Mouse (Mus musculus) E14TG2a.4 (cell line): ENCODE data around the gene Gm45808.

ENCODE experiments used
- H3K27me3 ChIP-seq: 2 replicates; pipeline ENCODE4 v1.6.1; 2014; ENCODE audit warnings: low read length, control low read depth; ENCODE audit not compliant: insufficient read depth
- H3K36me3 ChIP-seq: 2 replicates; pipeline ENCODE4 v1.6.1; 2014; ENCODE audit warnings: low read length, control low read depth; ENCODE audit not compliant: insufficient read depth
- H3K4me1 ChIP-seq: replicated peaks from 2 replicates; pipeline ENCODE4 v1.6.1; 2014; ENCODE audit warnings: low read depth, low read length, control low read depth
- H3K4me3 ChIP-seq: replicated peaks from 2 replicates; pipeline ENCODE4 v1.5.1; 2014; ENCODE audit warnings: mild to moderate bottlenecking, low read length
- H3K9me3 ChIP-seq: 2 replicates; pipeline ENCODE4 v1.6.1; 2014; ENCODE audit warnings: low read length, control low read depth
- CTCF ChIP-seq: conservative IDR thresholded peaks from 2 replicates; pipeline ENCODE4 v1.5.1; 2014; ENCODE audit warnings: low read length
- NANOG ChIP-seq: IDR thresholded peaks from 2 replicates; pipeline ENCODE4 v1.6.1; 2014; ENCODE audit warnings: borderline replicate concordance, low read length, mixed read lengths
- POU5F1 ChIP-seq: IDR thresholded peaks from 2 replicates; pipeline ENCODE4 v1.6.1; 2014; ENCODE audit warnings: low read length, borderline replicate concordance

Gm45808 gene

DNA sequence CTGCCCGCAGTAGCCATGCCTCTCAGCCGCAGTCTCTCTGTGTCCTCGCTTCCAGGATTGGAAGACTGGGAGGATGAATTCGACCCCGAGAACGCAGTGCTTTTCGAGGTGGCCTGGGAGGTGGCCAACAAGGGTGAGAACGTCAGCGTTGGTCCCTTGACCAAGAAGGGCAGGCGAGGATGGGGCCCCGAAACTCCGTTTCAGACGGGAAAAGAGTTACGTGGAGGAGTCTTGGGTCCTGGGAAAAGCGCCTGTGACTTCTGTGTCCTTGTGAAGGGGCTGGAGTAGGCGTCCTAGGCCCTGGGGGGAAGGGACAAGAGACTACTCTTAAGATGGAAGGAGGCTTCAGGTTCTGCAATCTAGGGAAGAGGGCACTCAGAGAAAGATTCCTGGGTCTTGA, 51.6 kb downstream of the Gm45808 start:
- Histone ChIP-seq H3K27me3 (no peaks in the 10 kb centered on the region), H3K4me1 (peaks cover 89% of the 10 kb centered on the region), H3K9me3 (no peaks in the 10 kb centered on the region), H3K36me3 (peaks cover 38% of the 10 kb centered on the region), H3K4me3 (peak overlapping the region; percentile 82)
- TF ChIP-seq NANOG, result no peak

DNA sequence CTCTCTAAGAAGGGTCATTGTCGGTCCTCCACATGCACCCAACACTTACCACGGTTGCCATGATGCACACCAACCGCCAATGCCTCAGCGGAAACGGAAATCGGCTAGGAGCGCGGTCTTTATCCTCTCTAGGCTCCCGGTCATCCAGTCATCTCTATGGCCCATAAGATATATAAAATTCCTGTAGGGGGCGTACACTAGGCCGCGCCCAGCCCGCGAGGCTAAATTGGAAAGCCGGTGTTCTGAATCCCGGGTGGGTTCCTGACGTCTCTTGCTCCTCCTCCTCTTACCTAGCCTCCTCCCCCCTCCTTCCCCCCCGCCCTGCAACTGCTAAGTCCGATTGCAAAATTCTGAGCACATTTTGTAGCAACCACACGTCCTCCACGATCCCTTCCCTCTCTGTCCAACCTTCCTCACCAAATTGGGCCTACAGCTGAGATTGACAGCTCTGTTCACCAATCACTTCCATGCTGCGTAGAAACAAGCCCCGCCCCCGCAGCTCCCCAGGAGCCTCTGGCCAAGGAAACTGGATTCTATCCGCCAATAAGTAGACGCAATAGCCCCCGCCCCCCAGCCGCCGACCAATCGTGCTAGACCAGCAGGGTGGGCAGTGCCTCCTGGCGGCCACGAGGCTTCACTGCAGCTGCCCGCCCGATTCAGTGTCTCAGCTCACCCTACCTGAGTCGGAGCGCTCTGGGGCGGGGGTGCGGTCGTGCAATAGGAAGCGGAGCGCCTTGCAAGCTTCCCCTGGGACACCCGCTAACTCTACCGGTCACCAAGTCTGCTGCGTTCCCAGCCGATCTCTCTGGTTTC, 52.2 kb downstream of the Gm45808 start, which contains the start of gene Gys1:
TSS of gene Gys1 (plus strand) at position 642 of the 813 bp plus-strand sequence.
- TF ChIP-seq NANOG, result no peak
- peak; percentile 96 for TF ChIP-seq CTCF
- Histone ChIP-seq H3K9me3 (no peaks in the 10 kb centered on the region), H3K36me3 (peaks cover 45% of the 10 kb centered on the region), H3K4me3 (peak within 1 kb of the TSS; percentile 96), H3K4me1 (peaks cover 89% of the 10 kb centered on the region), H3K27me3 (no peaks in the 10 kb centered on the region)

DNA sequence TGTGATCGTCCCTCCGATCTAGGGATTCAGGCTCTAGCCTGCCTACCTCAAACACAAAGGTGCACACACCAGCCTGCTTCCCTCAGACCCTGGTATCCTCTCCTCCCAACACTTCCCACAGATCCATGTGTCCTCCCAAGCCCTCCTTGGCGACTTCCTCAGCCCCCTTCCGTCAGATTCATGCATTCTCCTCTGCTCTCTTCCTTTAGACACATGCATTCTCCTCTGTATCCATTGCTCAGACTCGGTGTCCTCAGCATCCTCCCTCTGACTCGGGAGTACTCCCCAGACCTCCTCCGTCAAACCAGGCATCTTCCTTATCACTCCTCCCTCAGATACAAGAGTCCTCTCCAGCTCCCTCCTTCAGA, 52.8 kb downstream of the Gm45808 start:
- Histone ChIP-seq H3K36me3 (peaks cover 51% of the 10 kb centered on the region), H3K4me3 (peak overlapping the region; percentile 96), H3K9me3 (no peaks in the 10 kb centered on the region), H3K27me3 (no peaks in the 10 kb centered on the region), H3K4me1 (peaks cover 90% of the 10 kb centered on the region)
- TF ChIP-seq POU5F1, result no peak

DNA sequence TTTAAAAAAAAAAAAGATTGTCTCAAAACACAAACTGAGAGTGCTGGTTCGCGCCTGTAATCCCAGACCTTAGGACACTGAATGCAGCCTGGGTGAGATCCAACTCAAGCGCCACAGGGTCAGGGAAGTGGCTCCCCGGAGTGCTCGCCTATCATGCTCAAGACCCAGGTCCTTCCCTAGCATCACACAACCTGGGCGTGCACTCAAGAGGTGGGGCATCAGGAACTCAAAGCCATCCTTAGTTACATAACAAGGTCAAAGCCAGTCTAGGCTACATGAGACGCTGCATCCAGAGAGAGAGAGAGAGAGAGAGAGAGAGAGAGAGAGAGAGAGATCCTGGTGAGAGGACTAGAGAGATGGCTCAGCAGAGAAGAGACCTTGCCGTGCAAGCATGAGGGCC, 60.1 kb downstream of the Gm45808 start:
- no peak for TF ChIP-seq POU5F1
- TF ChIP-seq CTCF, result no peak
- TF ChIP-seq NANOG, result no peak
- H3K4me1 ChIP-seq, result peaks cover 98% of the 10 kb centered on the region
- no peak overlapping the region for H3K4me3 ChIP-seq
- no peaks in the 10 kb centered on the region for H3K9me3 ChIP-seq
- H3K27me3 ChIP-seq, result no peaks in the 10 kb centered on the region
- peaks cover 100% of the 10 kb centered on the region for H3K36me3 ChIP-seq

DNA sequence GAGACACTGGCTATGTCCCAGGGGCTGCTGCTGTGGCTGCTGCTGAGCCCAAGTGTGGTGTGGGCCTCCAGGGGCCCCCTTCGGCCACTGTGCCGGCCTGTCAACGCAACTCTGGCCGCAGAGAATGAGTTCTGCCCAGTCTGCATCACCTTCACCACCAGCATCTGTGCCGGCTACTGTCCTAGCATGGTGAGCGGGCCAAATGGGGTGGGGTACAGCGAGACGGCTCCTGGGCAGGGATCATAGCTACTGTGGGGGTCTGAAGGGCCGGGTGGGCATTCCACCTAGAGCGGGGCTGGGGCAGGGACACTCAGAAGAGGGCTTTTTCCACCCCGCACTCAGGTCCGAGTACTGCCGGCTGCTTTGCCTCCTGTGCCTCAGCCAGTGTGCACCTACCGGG, 65.4 kb downstream of the Gm45808 start:
- peaks cover 59% of the 10 kb centered on the region for H3K36me3 ChIP-seq
- H3K27me3 ChIP-seq, result peaks cover 19% of the 10 kb centered on the region
- H3K4me1 ChIP-seq, result peaks cover 98% of the 10 kb centered on the region
- TF ChIP-seq CTCF (no peak), POU5F1 (no peak), NANOG (no peak)
- H3K4me3 ChIP-seq, result peak overlapping the region; percentile 67
- no peaks in the 10 kb centered on the region for H3K9me3 ChIP-seq

DNA sequence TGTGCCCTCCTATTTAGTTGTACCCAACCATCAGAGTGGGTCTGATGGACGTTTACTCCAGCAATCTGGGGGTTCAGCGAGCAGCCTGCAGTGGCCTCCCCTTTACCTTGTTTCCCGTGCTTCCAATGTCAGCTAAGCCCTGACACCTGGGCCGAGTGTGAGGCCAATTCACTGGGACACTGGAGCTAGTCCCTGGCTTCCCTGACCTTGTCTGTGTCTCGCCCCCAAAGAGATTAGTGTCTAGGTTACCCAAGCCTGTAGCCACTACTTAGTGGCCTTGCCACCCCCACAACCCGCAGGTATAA, 66.0 kb downstream of the Gm45808 start, which contains the start of gene Lhb:
TSS of gene Lhb (plus strand) at position 206 of the 305 bp plus-strand sequence.
- TF ChIP-seq NANOG (no peak), POU5F1 (no peak), CTCF (no peak)

DNA sequence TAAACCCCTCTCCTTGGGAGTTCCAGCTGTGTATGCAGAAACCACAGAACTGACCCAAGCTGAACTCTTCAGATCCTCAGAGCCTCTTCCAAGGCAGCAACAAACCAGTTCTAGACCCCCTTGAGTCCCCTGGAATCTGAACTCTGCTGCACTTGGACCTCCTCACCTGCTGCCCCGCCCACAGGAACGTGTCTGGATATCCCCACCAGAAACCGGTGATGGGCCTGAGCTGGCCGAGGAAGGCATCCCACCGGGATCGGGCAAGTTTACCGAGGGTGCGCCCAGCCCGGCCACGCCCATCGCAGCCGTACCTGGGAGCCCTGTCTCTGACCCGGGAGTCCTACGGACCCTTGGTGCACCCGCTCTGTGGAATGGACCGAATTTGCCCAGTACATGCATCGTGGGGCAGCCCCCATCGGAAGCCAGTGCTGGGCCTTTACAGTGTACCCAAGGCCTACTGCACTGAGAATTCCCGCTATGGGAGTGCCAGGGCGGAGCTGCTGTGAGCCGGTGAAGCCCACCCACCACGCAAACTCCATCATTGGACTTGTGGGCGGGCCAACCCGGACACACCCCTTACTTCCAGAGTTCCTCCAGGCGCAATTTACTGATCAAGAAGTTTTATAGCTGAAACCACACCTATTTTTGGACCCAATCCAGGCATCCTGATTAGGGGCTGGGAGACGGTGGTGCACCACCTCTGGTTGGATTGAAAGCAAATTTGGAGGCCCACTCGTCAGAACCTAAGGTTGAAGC, 66.6 kb downstream of the Gm45808 start:
- Histone ChIP-seq H3K4me3 (peak overlapping the region; percentile 67), H3K36me3 (peaks cover 47% of the 10 kb centered on the region), H3K4me1 (peaks cover 98% of the 10 kb centered on the region), H3K9me3 (no peaks in the 10 kb centered on the region), H3K27me3 (peaks cover 31% of the 10 kb centered on the region)
- TF ChIP-seq CTCF (no peak), POU5F1 (no peak), NANOG (no peak)

More for the DNA sequence above, 66.0 kb downstream of the Gm45808 start, which contains the start of gene Lhb:
- peaks cover 52% of the 10 kb centered on the region for H3K36me3 ChIP-seq
- H3K9me3 ChIP-seq, result no peaks in the 10 kb centered on the region
- peaks cover 25% of the 10 kb centered on the region for H3K27me3 ChIP-seq
- peaks cover 99% of the 10 kb centered on the region for H3K4me1 ChIP-seq
- peak within 1 kb of the TSS; percentile 67 for H3K4me3 ChIP-seq

DNA sequence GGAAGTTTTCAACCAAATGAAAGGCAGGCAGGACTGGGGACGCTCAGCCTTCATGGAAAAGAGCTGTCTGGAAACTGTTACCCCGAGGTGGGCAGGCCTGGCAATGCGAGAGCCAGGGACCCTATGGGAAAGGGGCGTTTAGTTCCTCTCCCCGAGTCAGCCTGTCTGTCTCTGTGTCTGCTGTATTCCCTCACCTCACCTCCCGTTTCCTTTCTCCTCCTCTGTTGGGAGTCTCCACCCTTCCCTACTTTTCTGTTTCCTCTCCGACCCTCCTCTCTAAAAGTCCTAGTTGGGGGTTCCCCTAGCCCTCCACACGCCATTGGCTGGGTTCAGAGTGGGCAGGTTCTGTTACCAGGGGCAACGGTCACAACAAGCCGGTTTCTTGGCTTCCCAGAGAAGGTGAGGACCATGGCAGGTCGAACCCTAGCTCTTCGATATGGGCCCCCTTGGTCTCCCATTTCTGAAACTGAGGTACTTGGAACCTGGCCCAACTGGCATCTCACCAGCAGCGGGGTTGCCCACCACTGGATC, 68.6 kb downstream of the Gm45808 start:
- no peaks in the 10 kb centered on the region for H3K9me3 ChIP-seq

More for the DNA sequence above, 68.6 kb downstream of the Gm45808 start:
- Histone ChIP-seq H3K27me3 (peaks cover 44% of the 10 kb centered on the region), H3K4me1 (peaks cover 94% of the 10 kb centered on the region), H3K36me3 (peaks cover 27% of the 10 kb centered on the region), H3K4me3 (peak overlapping the region; percentile 41; the same call in 1 of the 2 replicates)
- no peak for TF ChIP-seq CTCF
- TF ChIP-seq NANOG, result no peak
- no peak for TF ChIP-seq POU5F1
